In the genomic region with DNA sequence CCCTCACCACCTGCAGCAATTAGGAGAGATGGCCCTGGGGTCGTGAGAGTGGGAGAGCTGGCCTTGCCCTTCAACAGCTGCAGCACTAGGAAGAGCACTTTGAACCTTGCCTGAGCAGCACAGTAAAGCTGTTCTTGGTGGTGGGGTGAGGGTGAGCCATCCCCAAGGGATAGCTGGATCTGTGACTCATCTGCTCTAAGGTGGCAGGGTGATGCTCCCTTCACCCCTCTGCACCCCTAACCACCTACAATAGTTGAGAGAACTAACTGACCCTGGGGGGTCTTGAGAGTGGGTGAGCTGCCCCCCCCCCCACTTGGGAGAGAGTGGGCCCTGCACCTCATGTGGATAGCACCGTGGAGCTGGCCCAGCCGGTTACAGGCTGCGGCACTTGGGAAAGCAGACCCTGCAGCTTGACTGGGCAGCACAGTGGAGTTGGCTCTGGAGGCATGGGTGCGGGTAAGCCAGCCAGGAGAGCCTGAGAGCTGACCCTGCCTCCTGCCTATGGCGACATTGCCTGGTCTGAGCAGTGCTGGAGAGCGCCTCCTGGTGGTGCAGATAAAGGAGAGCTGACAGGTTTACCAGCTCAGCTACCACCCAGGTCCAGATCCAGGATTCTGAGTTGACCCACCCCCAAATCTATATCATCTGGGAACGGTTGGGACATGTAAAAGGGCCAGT, we compare ENCODE assay signal across 8 mouse cellular contexts. TPM values are rescaled to one million over a fixed set of nuclear protein-coding genes. Genes with fewer than 3 reads are reported as not detected.
A peak's percentile ranks its signal among the peaks of the same experiment; 100 is the strongest.
DNase-seq lines count a peak whose midpoint lies in the region; ATAC-seq and TF ChIP-seq lines count a peak whose summit lies in the region.

No protein-coding gene starts in this region.

- DNase-seq in gastrocnemius, postnatal 10 days: peak; percentile 38
- DNase-seq in gastrocnemius, postnatal 36 days: no peak
- peak; percentile 66 for DNase-seq in CH12.LX (ENCODE audit: extremely low read depth)
- DNase-seq in cerebellum, postnatal 14 days: peak; percentile 78 to 82
- peak; percentile 70 for DNase-seq in lung, embryonic 14.5 days
- peak; percentile 22 for DNase-seq in splenic B cell, adult 2 months (ENCODE audit: low read depth, low spot score)

- no peak overlapping the region for H3K27ac ChIP-seq in CH12.LX (ENCODE audit: insufficient read depth, low read depth)
- H3K27ac ChIP-seq in hindbrain, embryonic 16.5 days (ENCODE audit: low read depth, low read length): no peak overlapping the region
- no peak overlapping the region for H3K27ac ChIP-seq in lung, embryonic 14.5 days (ENCODE audit: low read depth)

- intact Hi-C loops in gastrocnemius, postnatal 36 days (cut with DNase I): no loop called here

- no peak overlapping the region for H3K4me2 ChIP-seq in CH12.LX (ENCODE audit: insufficient read depth, low read depth, poor library complexity, severe bottlenecking)
- no peak overlapping the region for H3K4me2 ChIP-seq in hindbrain, embryonic 16.5 days (ENCODE audit: low read length)
- H3K4me2 ChIP-seq in lung, embryonic 14.5 days: no peak overlapping the region

- peaks cover 2% of the 10 kb centered on the region for H3K9me3 ChIP-seq in CH12.LX (replicated peaks; ENCODE audit: low read length)
- no peaks in the 10 kb centered on the region for H3K9me3 ChIP-seq in hindbrain, embryonic 16.5 days (ENCODE audit: control insufficient read depth, low read length)
- H3K9me3 ChIP-seq in lung, embryonic 14.5 days (ENCODE audit: low read depth, low read length): no peaks in the 10 kb centered on the region

- no peaks in the 10 kb centered on the region for H3K36me3 ChIP-seq in CH12.LX (replicated peaks in 1 of 2; ENCODE audit: control insufficient read depth in 1 of 2, insufficient read depth in 1 of 2, low read length in 1 of 2)
- H3K36me3 ChIP-seq in hindbrain, embryonic 16.5 days (ENCODE audit: control insufficient read depth, insufficient read depth, low read length): no peaks in the 10 kb centered on the region
- H3K36me3 ChIP-seq in lung, embryonic 14.5 days (ENCODE audit: insufficient read depth): no peaks in the 10 kb centered on the region
- H3K36me3 ChIP-seq in splenic B cell, adult 2 months (ENCODE audit: control insufficient read depth, insufficient read depth, low read length, poor library complexity, severe bottlenecking): no peaks in the 10 kb centered on the region

- no peak overlapping the region for H3K9ac ChIP-seq in CH12.LX (ENCODE audit: insufficient read depth, low read depth)
- no peak overlapping the region for H3K9ac ChIP-seq in hindbrain, embryonic 16.5 days (ENCODE audit: low read depth, low read length)
- no peak overlapping the region for H3K9ac ChIP-seq in lung, embryonic 14.5 days

- H3K79me2 ChIP-seq in CH12.LX (replicated peaks; ENCODE audit: control insufficient read depth, extremely low read depth, insufficient read depth, poor library complexity, severe bottlenecking): no peaks in the 10 kb centered on the region

- 34% methylated on average over 8 of the region's 8 CpGs for WGBS in hindbrain, embryonic 16.5 days
- 32% methylated on average over 8 of the region's 8 CpGs for WGBS in lung, embryonic 14.5 days

- TF ChIP-seq POLR2A in CH12.LX (IDR thresholded peaks at IDR 0.05; ENCODE audit: low read depth, low read length): no peak

- H3K4me3 ChIP-seq in CH12.LX (replicated peaks in 1 of 3; ENCODE audit: low read depth in 2 of 3, low read length in 2 of 3, poor library complexity in 1 of 3): no peak overlapping the region
- no peak overlapping the region for H3K4me3 ChIP-seq in hindbrain, embryonic 16.5 days (ENCODE audit: low read length)
- H3K4me3 ChIP-seq in lung, embryonic 14.5 days (ENCODE audit: low read depth, low read length): no peak overlapping the region

- TF ChIP-seq EP300 in CH12.LX (IDR thresholded peaks at IDR 0.05; ENCODE audit: low read length): no peak

- in situ Hi-C loops in CH12.LX (cut with MboI; ENCODE audit: low pct_ligation_motif_present, low pct_unique_long_range_greater_than_20kb, low sequenced_read_pairs): no loop called here

- peak; percentile 40 to 85; a peak in 3 of 4 replicates for TF ChIP-seq CTCF in CH12.LX (conservative IDR thresholded peaks at IDR 0.05 in 1 of 2, IDR thresholded peaks at IDR 0.05 in 1 of 2; ENCODE audit: low read depth in 2 of 2, low read length in 2 of 2)
- peak; percentile 74 for TF ChIP-seq CTCF in lung, embryonic 14.5 days (IDR thresholded peaks at IDR 0.05; ENCODE audit: low read depth)

- peak; percentile 32; the same call in 1 of the 2 replicates for ATAC-seq in hindbrain, embryonic 16.5 days
- peak; percentile 56; the same call in 1 of the 2 replicates for ATAC-seq in lung, embryonic 14.5 days (ENCODE audit: insufficient read depth)
- no peak for ATAC-seq in inflammation-experienced regulatory T-cells, adult 6 months

- dilution Hi-C loops in CH12.LX (cut with MboI; ENCODE audit: extremely low pct_ligation_motif_present, extremely low pct_unique_long_range_greater_than_20kb, low sequenced_read_pairs): no loop called here

- H3K27me3 ChIP-seq in CH12.LX (replicated peaks): no peaks in the 10 kb centered on the region
- no peaks in the 10 kb centered on the region for H3K27me3 ChIP-seq in hindbrain, embryonic 16.5 days (replicated peaks; ENCODE audit: control insufficient read depth, insufficient read depth, low read length)
- H3K27me3 ChIP-seq in lung, embryonic 14.5 days (ENCODE audit: insufficient read depth, low read length): no peaks in the 10 kb centered on the region
- H3K27me3 ChIP-seq in splenic B cell, adult 2 months (ENCODE audit: control insufficient read depth, insufficient read depth, low read length, poor library complexity, severe bottlenecking): no peaks in the 10 kb centered on the region

- peak; percentile 26 for TF ChIP-seq RAD21 in CH12.LX (IDR thresholded peaks at IDR 0.05; ENCODE audit: low read depth, low read length)

- H3K4me1 ChIP-seq in CH12.LX (ENCODE audit: control insufficient read depth in 1 of 2, insufficient read depth in 2 of 2): peaks cover 2 to 10% of the 10 kb centered on the region in 2 experiments; a peak in 3 of 4 replicates
- H3K4me1 ChIP-seq in hindbrain, embryonic 16.5 days (ENCODE audit: control insufficient read depth, insufficient read depth, low read depth, low read length): no peaks in the 10 kb centered on the region
- no peaks in the 10 kb centered on the region for H3K4me1 ChIP-seq in lung, embryonic 14.5 days (ENCODE audit: insufficient read depth)

TF ChIP-seq in CH12.LX, 34 proteins besides CTCF, POLR2A, EP300 and RAD21:
- TF ChIP-seq RCOR1 (conservative IDR thresholded peaks at IDR 0.05; ENCODE audit: low read depth, low read length): no peak
- TF ChIP-seq ZMIZ1 (IDR thresholded peaks at IDR 0.05; ENCODE audit: low read depth, low read length): no peak
- TF ChIP-seq BHLHE40 (IDR thresholded peaks at IDR 0.05; ENCODE audit: low read depth, low read length): no peak
- no peak for TF ChIP-seq ZC3H11A (IDR thresholded peaks at IDR 0.05; ENCODE audit: low read depth, low read length)
- no peak for TF ChIP-seq CHD1 (IDR thresholded peaks at IDR 0.05; ENCODE audit: low read depth, low read length)
- TF ChIP-seq SMC3 (IDR thresholded peaks at IDR 0.05; ENCODE audit: low read depth, low read length): peak; percentile 78
- no peak for TF ChIP-seq NELFE (IDR thresholded peaks at IDR 0.05; ENCODE audit: low read depth, low read length)
- no peak for TF ChIP-seq JUN (IDR thresholded peaks at IDR 0.05; ENCODE audit: insufficient read depth, low read depth, low read length)

RNA-seq across cellular contexts. Expression of a gene that starts 12.1 kb away (rescaled TPM):
- total RNA-seq in gastrocnemius, postnatal 10 days (2021): 1 to 10 TPM; 1.0 to 1.3 TPM
- under 1 TPM; 0.12 to 0.13 TPM for total RNA-seq in gastrocnemius, postnatal 36 days (2021)
- not detected in 2 replicates for total RNA-seq in CH12.LX (2012; rRNA removed)
- total RNA-seq in CH12.LX (2014; rRNA removed): not detected in 2 replicates
- polyA plus RNA-seq in CH12.LX (2012; ENCODE audit: insufficient read length, low read depth): not detected in 2 replicates
- polyA plus RNA-seq in hindbrain, embryonic 16.5 days (2015; fragmentation: Nextera tagmentation; extraction: Ambion mirVana): 7.1 and 10.7 TPM in 2 replicates
- polyA plus RNA-seq in lung, embryonic 14.5 days (2014; fragmentation: Nextera tagmentation; extraction: Ambion mirVana): 28.1 and 32.9 TPM in 2 replicates
- not detected for polyA plus RNA-seq in inflammation-experienced regulatory T-cells, adult 6 months (2017; shearing (Covaris generic))

RNA-seq across cellular contexts. Expression of a gene that starts 42.4 kb away (rescaled TPM):
- 10 to 100 TPM; 27.9 to 31.1 TPM for total RNA-seq in gastrocnemius, postnatal 10 days (2021)
- total RNA-seq in gastrocnemius, postnatal 36 days (2021): 1 to 10 TPM; 3.0 to 3.8 TPM
- not detected in 2 replicates for total RNA-seq in CH12.LX (2012; rRNA removed)
- not detected in 2 replicates for total RNA-seq in CH12.LX (2014; rRNA removed)
- polyA plus RNA-seq in CH12.LX (2012; ENCODE audit: insufficient read length, low read depth): not detected in 2 replicates
- polyA plus RNA-seq in hindbrain, embryonic 16.5 days (2015; fragmentation: Nextera tagmentation; extraction: Ambion mirVana): 15.5 and 16.6 TPM in 2 replicates
- 2.1 and 2.2 TPM in 2 replicates for polyA plus RNA-seq in lung, embryonic 14.5 days (2014; fragmentation: Nextera tagmentation; extraction: Ambion mirVana)
- polyA plus RNA-seq in inflammation-experienced regulatory T-cells, adult 6 months (2017; shearing (Covaris generic)): not detected

Comparison
In these comparisons a context has a peak if more than half of its experiments do, and no peak if none do; other contexts are left out.
1. DNase-seq: peak in gastrocnemius, postnatal 10 days (single experiment), CH12.LX (single experiment), cerebellum, postnatal 14 days (2 of 2), lung, embryonic 14.5 days (single experiment) and splenic B cell, adult 2 months (single experiment); none in gastrocnemius, postnatal 36 days (0 of 2).